Mouse (Mus musculus): ENCODE measurements around the gene Ciart. TPM values are rescaled to one million over a fixed set of nuclear protein-coding genes. Genes with fewer than 3 reads are reported as not detected.
"Not testable (repeated sequence)": the region's sequence is repeated elsewhere in the genome, so short reads cannot be mapped to it uniquely, and the experiment has no call there.

The Ciart gene
- polyA plus RNA-seq, 1 experiment: 16.5 TPM

GRCm38 (mm10) chr3:95865050-95865449 is 17.0 kb downstream of the Ciart start:
- no peak overlapping the region for H3K27ac ChIP-seq (ENCODE audit: control insufficient read depth, insufficient read depth, low read depth, low read length)
- H3K27me3 ChIP-seq (ENCODE audit: control insufficient read depth, insufficient read depth, low read length): no peaks in the 10 kb centered on the region
- H3K4me3 ChIP-seq (ENCODE audit: control insufficient read depth, low read depth, low read length): no peak overlapping the region
- peaks cover 5% of the 10 kb centered on the region; the same call in 1 of the 2 replicates for H3K4me1 ChIP-seq (ENCODE audit: control insufficient read depth, insufficient read depth, low read length)
- TF ChIP-seq CTCF (IDR thresholded peaks at IDR 0.05; ENCODE audit: control insufficient read depth, insufficient read depth, insufficient replicate concordance, low read depth, low read length) (no peak), POLR2A (IDR thresholded peaks at IDR 0.05; ENCODE audit: control insufficient read depth, low read depth, low read length) (no peak)
- H3K36me3 ChIP-seq (ENCODE audit: control insufficient read depth, insufficient read depth, low read length): no peaks in the 10 kb centered on the region

GRCm38 (mm10) chr3:95863578-95863977 is 18.5 kb downstream of the Ciart start:
- no peaks in the 10 kb centered on the region for H3K27me3 ChIP-seq (ENCODE audit: control insufficient read depth, insufficient read depth, low read length)
- peaks cover 5% of the 10 kb centered on the region; the same call in 1 of the 2 replicates for H3K4me1 ChIP-seq (ENCODE audit: control insufficient read depth, insufficient read depth, low read length)
- no peak overlapping the region for H3K4me3 ChIP-seq (ENCODE audit: control insufficient read depth, low read depth, low read length)
- H3K27ac ChIP-seq (ENCODE audit: control insufficient read depth, insufficient read depth, low read depth, low read length): no peak overlapping the region
- no peak for TF ChIP-seq CTCF (IDR thresholded peaks at IDR 0.05; ENCODE audit: control insufficient read depth, insufficient read depth, insufficient replicate concordance, low read depth, low read length)
- no peak for TF ChIP-seq POLR2A (IDR thresholded peaks at IDR 0.05; ENCODE audit: control insufficient read depth, low read depth, low read length)
- no peaks in the 10 kb centered on the region for H3K36me3 ChIP-seq (ENCODE audit: control insufficient read depth, insufficient read depth, low read length)

- no peak for TF ChIP-seq CTCF (IDR thresholded peaks at IDR 0.05; ENCODE audit: control insufficient read depth, insufficient read depth, insufficient replicate concordance, low read depth, low read length)
- no peak for TF ChIP-seq POLR2A (IDR thresholded peaks at IDR 0.05; ENCODE audit: control insufficient read depth, low read depth, low read length)
- Histone ChIP-seq H3K4me3 (ENCODE audit: control insufficient read depth, low read depth, low read length) (no peak overlapping the region), H3K27me3 (ENCODE audit: control insufficient read depth, insufficient read depth, low read length) (no peaks in the 10 kb centered on the region), H3K27ac (ENCODE audit: control insufficient read depth, insufficient read depth, low read depth, low read length) (no peak overlapping the region), H3K4me1 (ENCODE audit: control insufficient read depth, insufficient read depth, low read length) (peaks cover 5% of the 10 kb centered on the region; the same call in 1 of the 2 replicates), H3K36me3 (ENCODE audit: control insufficient read depth, insufficient read depth, low read length) (no peaks in the 10 kb centered on the region)
These were observed 20.3 kb downstream of the Ciart start for GRCm38 (mm10) chr3:95861796-95862195.

- Histone ChIP-seq H3K36me3 (ENCODE audit: control insufficient read depth, insufficient read depth, low read length) (no peaks in the 10 kb centered on the region), H3K27ac (ENCODE audit: control insufficient read depth, insufficient read depth, low read depth, low read length) (no peak overlapping the region), H3K27me3 (ENCODE audit: control insufficient read depth, insufficient read depth, low read length) (no peaks in the 10 kb centered on the region), H3K4me1 (ENCODE audit: control insufficient read depth, insufficient read depth, low read length) (peaks cover 5% of the 10 kb centered on the region; the same call in 1 of the 2 replicates), H3K4me3 (ENCODE audit: control insufficient read depth, low read depth, low read length) (no peak overlapping the region)
- no peak for TF ChIP-seq CTCF (IDR thresholded peaks at IDR 0.05; ENCODE audit: control insufficient read depth, insufficient read depth, insufficient replicate concordance, low read depth, low read length)
- no peak for TF ChIP-seq POLR2A (IDR thresholded peaks at IDR 0.05; ENCODE audit: control insufficient read depth, low read depth, low read length)
These were observed 20.8 kb downstream of the Ciart start for GRCm38 (mm10) chr3:95861216-95861615.

GRCm38 (mm10) chr3:95860323-95860722 is 21.7 kb downstream of the Ciart start:
- Histone ChIP-seq H3K4me1 (ENCODE audit: control insufficient read depth, insufficient read depth, low read length) (peaks cover 2% of the 10 kb centered on the region; the same call in 1 of the 2 replicates), H3K4me3 (ENCODE audit: control insufficient read depth, low read depth, low read length) (no peak overlapping the region), H3K27ac (ENCODE audit: control insufficient read depth, insufficient read depth, low read depth, low read length) (no peak overlapping the region), H3K36me3 (ENCODE audit: control insufficient read depth, insufficient read depth, low read length) (no peaks in the 10 kb centered on the region), H3K27me3 (ENCODE audit: control insufficient read depth, insufficient read depth, low read length) (no peaks in the 10 kb centered on the region)
- TF ChIP-seq CTCF (IDR thresholded peaks at IDR 0.05; ENCODE audit: control insufficient read depth, insufficient read depth, insufficient replicate concordance, low read depth, low read length) (no peak), POLR2A (IDR thresholded peaks at IDR 0.05; ENCODE audit: control insufficient read depth, low read depth, low read length) (no peak)

GRCm38 (mm10) chr3:95858278-95858677 is 23.8 kb downstream of the Ciart start:
- not testable (repeated sequence) for H3K4me3 ChIP-seq (ENCODE audit: control insufficient read depth, low read depth, low read length); H3K4me1 ChIP-seq (ENCODE audit: control insufficient read depth, insufficient read depth, low read length); H3K27me3 ChIP-seq (ENCODE audit: control insufficient read depth, insufficient read depth, low read length); H3K36me3 ChIP-seq (ENCODE audit: control insufficient read depth, insufficient read depth, low read length); H3K27ac ChIP-seq (ENCODE audit: control insufficient read depth, insufficient read depth, low read depth, low read length)

GRCm38 (mm10) chr3:95857050-95857449 is 25.0 kb downstream of the Ciart start:
- H3K27ac ChIP-seq (ENCODE audit: control insufficient read depth, insufficient read depth, low read depth, low read length); H3K36me3 ChIP-seq (ENCODE audit: control insufficient read depth, insufficient read depth, low read length); H3K4me3 ChIP-seq (ENCODE audit: control insufficient read depth, low read depth, low read length); H3K4me1 ChIP-seq (ENCODE audit: control insufficient read depth, insufficient read depth, low read length); H3K27me3 ChIP-seq (ENCODE audit: control insufficient read depth, insufficient read depth, low read length): not testable (repeated sequence)

GRCm38 (mm10) chr3:95856115-95856514 is 25.9 kb downstream of the Ciart start:
- Histone ChIP-seq H3K27me3 (ENCODE audit: control insufficient read depth, insufficient read depth, low read length) (no peaks in the 10 kb centered on the region), H3K4me1 (ENCODE audit: control insufficient read depth, insufficient read depth, low read length) (no peaks in the 10 kb centered on the region), H3K4me3 (ENCODE audit: control insufficient read depth, low read depth, low read length) (peak overlapping the region; percentile 91), H3K36me3 (ENCODE audit: control insufficient read depth, insufficient read depth, low read length) (peaks cover 1% of the 10 kb centered on the region; the same call in 1 of the 2 replicates), H3K27ac (ENCODE audit: control insufficient read depth, insufficient read depth, low read depth, low read length) (peak overlapping the region; percentile 92)
- TF ChIP-seq CTCF (IDR thresholded peaks at IDR 0.05; ENCODE audit: control insufficient read depth, insufficient read depth, insufficient replicate concordance, low read depth, low read length) (no peak), POLR2A (IDR thresholded peaks at IDR 0.05; ENCODE audit: control insufficient read depth, low read depth, low read length) (no peak)

Measured in testis, adult 2 months (tissue).